Mouse (Mus musculus) lung, adult 2 months (tissue): ENCODE measurements around the gene 9630041A04Rik.

Experiments
- CTCF ChIP-seq: fragments of 200-500 bp; IDR thresholded peaks from 2 replicates; pipeline ENCODE4 v1.5.1; 2011; ENCODE audit warnings: mild to moderate bottlenecking, low read length, control low read depth; ENCODE audit not compliant: insufficient read depth
- POLR2A ChIP-seq: fragments of 200-500 bp; IDR thresholded peaks from 2 replicates; pipeline ENCODE4 v1.6.1; 2011; ENCODE audit warnings: low read depth, mild to moderate bottlenecking, control low read depth, low read length, borderline replicate concordance; ENCODE audit errors: extremely low read depth

DNA sequence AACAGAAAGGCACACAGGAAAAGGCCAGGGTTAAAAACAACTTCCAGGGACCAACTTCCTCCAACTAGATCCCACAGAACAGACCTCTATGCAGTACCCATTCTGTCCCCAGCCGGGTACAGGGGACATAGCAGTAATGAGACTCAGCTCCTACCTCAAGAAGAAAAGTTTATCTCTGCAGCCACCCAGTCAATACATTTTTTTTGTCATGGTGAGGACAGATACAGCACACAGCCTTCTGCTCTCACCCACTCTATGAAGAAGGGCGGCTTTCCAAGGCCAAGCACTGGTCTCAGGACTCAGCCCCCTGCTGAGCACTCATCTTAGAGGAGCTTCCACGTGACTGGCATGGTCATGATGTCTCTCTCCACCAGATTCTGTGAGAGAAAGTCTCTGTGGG lies 78.5 kb downstream of the 9630041A04Rik start:
- TF ChIP-seq CTCF, result no peak
- no peak for TF ChIP-seq POLR2A
